Mouse (Mus musculus) embryonic stem cell, embryonic (primary cell): ENCODE measurements around the gene Snx1.

Source experiments
- CTCF ChIA-PET, 4 experiments: fragments of 300-600 bp in 2 of 4; fragments of 350-600 bp in 2 of 4; sonication (Branson Sonifier 250); formaldehyde crosslinking; loops; one replicate each; lab custom pipeline; 2022; ENCODE audit warnings: inconsistent platforms in 2 of 4; lab: Charles Lee
- POLR2A ChIA-PET, 4 experiments: fragments of 300-600 bp in 2 of 4; fragments of 350-600 bp in 2 of 4; sonication (Branson Sonifier 250); formaldehyde crosslinking; loops; one replicate each; lab custom pipeline; 2022; ENCODE audit warnings: antibody characterized with exemption in 4 of 4, inconsistent platforms in 1 of 4; lab: Charles Lee

Gene Snx1

DNA sequence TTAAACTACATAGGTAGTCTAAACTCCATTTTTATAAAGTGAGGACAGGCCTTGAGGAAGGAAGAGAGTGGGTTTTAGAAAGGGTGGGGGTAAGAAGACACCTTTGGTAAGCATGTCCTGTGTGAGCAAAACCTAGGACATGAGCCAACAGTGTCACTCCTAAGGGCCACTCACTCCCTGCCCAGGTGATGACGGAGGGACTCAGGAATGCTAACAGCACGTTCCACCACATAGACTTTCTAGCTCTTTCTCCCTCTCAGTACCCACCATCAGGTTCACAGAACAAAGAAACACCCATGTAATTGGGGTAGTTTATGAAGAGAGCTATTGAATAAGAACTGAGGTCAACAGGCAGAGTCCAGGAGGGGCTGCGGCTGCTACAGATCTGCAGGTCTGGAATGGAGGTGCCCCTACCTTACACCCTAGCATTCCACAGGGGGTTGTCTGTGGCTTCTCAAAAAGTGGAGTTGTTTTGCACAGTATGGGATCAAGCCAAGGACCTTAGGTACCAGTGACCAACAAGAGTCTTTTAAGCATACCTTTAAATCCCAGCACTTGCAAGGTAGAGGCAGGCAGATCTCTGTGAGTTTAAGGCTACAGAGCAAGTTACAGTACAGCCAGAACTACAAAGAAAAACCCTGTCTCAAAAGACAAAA, 45.5 kb downstream of the Snx1 start:
- CTCF ChIA-PET, result no interaction called here
- POLR2A ChIA-PET, result interaction anchor here in 1 of 4 experiments (1.4 kb wide), 1 partner anchor 44 kb away, joined by 4 read pairs; no protein-coding TSS in a partner anchor

DNA sequence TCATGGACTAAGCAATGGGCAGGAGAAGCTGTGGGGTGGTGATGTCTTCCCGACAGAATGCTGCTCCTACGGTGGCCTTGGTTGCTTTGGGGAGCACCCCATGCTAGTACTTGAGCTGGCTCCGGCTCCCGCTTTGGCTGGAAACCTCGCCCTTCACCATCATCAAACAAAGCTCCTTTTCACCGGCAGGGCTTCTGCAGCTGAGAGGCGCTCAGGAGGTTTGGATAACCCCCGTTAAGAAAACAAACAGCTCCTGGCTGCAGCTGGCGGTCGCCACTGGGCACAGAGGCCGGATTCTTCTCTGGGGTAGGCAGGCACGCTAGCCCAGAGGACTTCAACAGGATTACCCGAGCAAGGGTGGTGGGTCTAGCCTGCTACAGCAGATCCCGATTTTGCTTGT, 47.9 kb downstream of the Snx1 start:
- ChIA-PET CTCF (interaction anchor here in 3 of 4 experiments (0.5 to 2.4 kb wide), 5 partner anchors 10 to 80 kb away, joined by 3 to 16 read pairs (median 3); no protein-coding TSS in a partner anchor), POLR2A (interaction anchor here in 3 of 4 experiments (0.9 to 1.6 kb wide), 9 partner anchors 8 to 27 kb away, joined by 3 to 8 read pairs (median 4); no protein-coding TSS in a partner anchor)

DNA sequence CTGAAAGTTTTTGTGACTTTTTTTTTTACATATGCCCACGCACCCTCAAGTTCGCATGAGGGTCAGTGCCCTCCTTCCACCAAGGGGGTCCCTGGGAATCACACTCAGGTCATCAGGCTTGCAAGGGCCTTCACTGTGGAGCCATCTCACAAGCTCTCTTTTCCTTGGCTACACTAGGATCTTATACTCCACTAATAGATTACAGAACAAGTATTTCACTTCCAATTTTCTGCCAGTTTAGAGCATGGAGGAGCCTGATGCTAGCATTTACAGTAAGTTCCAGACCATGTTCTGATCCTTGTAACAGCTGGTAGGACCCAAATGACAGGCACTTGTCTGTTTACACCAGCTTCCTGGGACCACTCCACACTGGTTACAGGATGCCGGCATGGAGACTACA, 48.3 kb downstream of the Snx1 start:
- POLR2A ChIA-PET, result interaction anchor here in 3 of 4 experiments (0.9 to 1.6 kb wide), 9 partner anchors 9 to 28 kb away, joined by 3 to 8 read pairs (median 4); no protein-coding TSS in a partner anchor
- CTCF ChIA-PET, result interaction anchor here in 3 of 4 experiments (0.5 to 2.4 kb wide), 6 partner anchors 10 to 81 kb away, joined by 3 to 16 read pairs (median 6); no protein-coding TSS in a partner anchor

DNA sequence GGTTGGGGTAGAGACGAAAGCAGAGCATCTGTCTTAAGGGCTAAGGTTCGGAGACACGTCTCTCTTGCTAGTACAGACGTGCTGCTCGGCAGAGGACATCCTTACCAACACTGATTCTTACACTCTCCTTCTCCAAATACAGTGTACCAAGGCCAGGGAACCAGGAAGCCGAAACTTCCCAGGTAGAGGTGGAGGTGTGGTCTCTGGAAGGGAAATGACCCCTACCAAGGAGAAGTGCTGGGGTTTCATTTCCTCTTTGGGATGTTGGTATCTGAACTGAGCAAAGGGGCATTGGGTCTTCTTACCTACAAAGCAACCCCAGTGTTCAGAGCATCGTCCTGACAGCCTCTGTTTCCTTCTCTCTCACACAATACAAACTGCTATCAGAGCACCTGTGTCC, 53.6 kb downstream of the Snx1 start:
- CTCF ChIA-PET, result no interaction called here
- POLR2A ChIA-PET, result interaction anchor here in 1 of 4 experiments (0.8 kb wide), 1 partner anchor 11 kb away, joined by 3 read pairs; no protein-coding TSS in a partner anchor

DNA sequence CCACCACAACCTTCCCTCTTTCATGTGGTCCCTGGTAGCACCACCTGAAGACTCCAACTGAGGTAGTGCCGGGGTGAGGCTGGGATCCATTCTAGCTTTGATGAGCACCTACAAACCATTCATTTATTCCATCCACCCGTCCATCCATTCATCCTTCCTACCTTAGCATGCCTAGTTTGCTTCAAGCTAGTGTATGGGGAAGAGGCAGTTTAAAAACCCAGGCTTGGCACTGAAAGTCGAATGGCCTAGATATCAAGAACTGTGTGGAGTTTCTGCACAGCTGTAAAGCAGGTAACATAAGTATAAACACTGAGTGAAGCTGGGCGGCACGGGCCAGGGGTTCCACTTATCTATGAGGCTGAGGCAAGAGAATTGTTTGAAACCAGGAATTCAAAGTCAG, 56.2 kb downstream of the Snx1 start:
- POLR2A ChIA-PET, result interaction anchor here in 1 of 4 experiments (0.8 kb wide), 1 partner anchor 8 kb away, joined by 3 read pairs; no protein-coding TSS in a partner anchor
- CTCF ChIA-PET, result interaction anchor here in 1 of 4 experiments (0.8 to 1.0 kb wide), 2 partner anchors 17 to 18 kb away, joined by 3 read pairs; no protein-coding TSS in a partner anchor

DNA sequence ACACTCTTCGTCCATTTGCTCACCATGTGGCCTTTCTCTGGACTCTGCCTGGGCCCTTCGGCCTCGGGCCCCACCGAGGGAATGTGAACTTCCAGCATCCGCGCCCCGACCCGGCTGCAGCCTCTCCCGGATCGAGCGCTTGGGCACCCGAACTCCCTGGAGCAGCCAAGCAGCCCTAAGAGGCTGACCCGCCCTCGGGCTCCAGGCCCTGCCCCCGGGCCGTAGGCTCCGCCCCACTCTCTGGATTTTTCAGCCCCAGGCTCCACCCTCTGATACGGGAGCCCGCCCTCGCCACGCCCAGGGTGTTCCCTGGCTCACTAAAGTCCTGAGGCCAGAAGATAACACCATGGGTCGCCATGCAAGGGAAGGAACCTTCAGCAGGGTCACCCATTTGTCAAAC, 56.8 kb downstream of the Snx1 start, which contains the start of gene Snx22:
Snx22 (minus strand) TSS at position 137 of the 400 bp plus-strand sequence.
- POLR2A ChIA-PET, result interaction anchor here in 2 of 4 experiments (1.0 kb wide), 2 partner anchors 16 to 55 kb away, joined by 4 read pairs; no protein-coding TSS in a partner anchor

DNA sequence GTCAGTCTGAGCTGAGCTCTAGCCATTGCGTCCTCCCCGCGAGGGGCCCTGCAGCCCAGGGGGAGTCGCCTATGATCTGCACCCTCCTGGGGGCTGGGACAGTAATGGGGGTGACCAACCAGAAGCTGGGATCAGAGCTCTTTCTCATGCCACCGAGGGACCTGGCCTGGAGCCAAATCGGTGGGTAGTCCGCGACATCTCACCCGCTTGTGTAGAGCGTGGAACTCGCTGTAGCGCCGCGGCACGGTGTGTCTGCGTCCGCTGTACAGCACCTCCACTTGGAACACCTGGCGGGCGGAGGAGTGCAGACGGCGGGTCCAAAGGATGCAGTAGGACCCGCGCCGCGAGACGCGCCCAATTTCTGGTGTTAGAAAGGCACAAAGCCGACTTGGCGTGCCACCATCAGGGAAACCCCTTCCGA, 57.4 kb downstream of the Snx1 start:
- ChIA-PET POLR2A (interaction anchor here (0.6 to 2.2 kb wide), 10 partner anchors 9 to 443 kb away, joined by 3 to 8 read pairs (median 4); partner anchors contain the start of gene Trip4 (in 1 of the 4)), CTCF (interaction anchor here in 2 of 4 experiments (0.7 to 3.0 kb wide), 4 partner anchors 19 to 465 kb away, joined by 3 to 22 read pairs (median 4); no protein-coding TSS in a partner anchor)

More for the DNA sequence above, 56.8 kb downstream of the Snx1 start, which contains the start of gene Snx22:
- CTCF ChIA-PET, result interaction anchor here in 1 of 4 experiments (0.8 to 1.0 kb wide), 2 partner anchors 16 to 19 kb away, joined by 3 read pairs; no protein-coding TSS in a partner anchor

DNA sequence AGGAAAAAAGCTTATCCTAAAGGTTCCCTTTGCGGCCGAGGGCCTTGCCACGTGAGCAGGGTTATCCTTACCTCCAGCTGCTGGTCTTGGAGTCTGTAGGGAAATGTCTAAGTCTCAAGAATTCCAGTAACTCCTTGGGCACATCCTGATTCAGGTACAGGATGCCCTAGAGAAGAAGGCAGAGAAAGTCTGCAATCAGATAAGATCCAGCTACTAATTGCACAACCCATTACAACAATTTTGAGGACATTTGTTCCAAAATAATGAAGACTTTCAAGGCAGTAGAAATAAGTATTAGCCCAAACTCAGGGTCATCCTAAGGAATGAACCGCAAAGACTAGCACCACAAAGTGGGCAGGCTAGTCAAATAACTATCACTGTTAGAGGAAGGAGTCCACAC, 58.3 kb downstream of the Snx1 start:
- ChIA-PET CTCF (interaction anchor here in 2 of 4 experiments (1.3 to 3.0 kb wide), 4 partner anchors 20 to 462 kb away, joined by 4 to 22 read pairs (median 4); no protein-coding TSS in a partner anchor), POLR2A (interaction anchor here in 3 of 4 experiments (0.7 to 2.2 kb wide), 5 partner anchors 10 to 444 kb away, joined by 3 to 7 read pairs (median 3); no protein-coding TSS in a partner anchor)

DNA sequence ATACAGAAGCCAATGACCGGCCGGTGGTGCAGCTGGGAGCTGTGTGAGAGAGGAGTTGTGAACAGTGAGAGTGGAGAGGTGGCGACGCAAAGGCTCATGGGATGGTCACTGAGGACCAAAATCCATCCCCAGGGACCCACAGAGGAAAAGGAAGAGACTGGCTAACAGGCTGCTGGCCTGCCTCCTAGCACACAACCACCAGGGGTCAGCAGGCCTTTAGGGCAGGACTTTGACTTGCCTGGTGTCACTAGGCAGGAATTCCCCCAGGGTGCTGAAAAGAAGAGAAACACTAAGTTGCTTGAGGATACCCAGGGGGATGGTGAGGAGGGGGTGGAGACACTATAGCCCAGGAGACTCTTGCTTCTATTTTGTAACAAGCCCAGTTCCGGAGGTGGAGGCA, 58.8 kb downstream of the Snx1 start:
- CTCF ChIA-PET, result interaction anchor here in 2 of 4 experiments (1.3 to 3.0 kb wide), 4 partner anchors 20 to 462 kb away, joined by 4 to 22 read pairs (median 4); no protein-coding TSS in a partner anchor
- POLR2A ChIA-PET, result interaction anchor here in 2 of 4 experiments (0.7 to 2.2 kb wide), 6 partner anchors 9 to 445 kb away, joined by 3 to 8 read pairs (median 3); partner anchors contain the start of genes Ciao2a (in 1 of the 2) and Snx1 (in 1 of the 2)

DNA sequence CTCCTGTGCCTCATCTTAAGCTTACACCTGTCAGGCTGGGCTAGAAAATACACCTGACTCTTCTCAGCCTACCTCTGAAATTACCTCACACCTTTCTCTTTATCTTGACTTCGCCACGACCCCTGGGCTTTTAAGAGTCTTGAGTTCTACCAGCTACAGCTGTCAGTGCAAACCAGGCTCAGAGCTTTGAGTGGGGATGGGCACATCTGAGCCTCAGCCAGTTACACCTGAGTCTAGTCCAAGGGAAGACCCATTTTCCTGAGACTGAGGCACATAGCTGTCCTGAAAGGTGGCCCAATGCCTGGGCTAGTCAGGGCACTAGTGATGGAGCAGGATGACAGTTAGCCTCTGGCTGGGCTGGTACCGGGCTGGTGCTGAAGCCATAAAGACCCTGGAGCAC, 59.6 kb downstream of the Snx1 start:
- CTCF ChIA-PET, result interaction anchor here in 2 of 4 experiments (0.5 to 3.0 kb wide), 3 partner anchors 21 to 468 kb away, joined by 4 to 22 read pairs (median 7); no protein-coding TSS in a partner anchor
- POLR2A ChIA-PET, result interaction anchor here in 1 of 4 experiments (0.7 to 2.2 kb wide), 6 partner anchors 9 to 248 kb away, joined by 3 to 8 read pairs (median 3); partner anchors contain the start of genes Ciao2a and Snx1

DNA sequence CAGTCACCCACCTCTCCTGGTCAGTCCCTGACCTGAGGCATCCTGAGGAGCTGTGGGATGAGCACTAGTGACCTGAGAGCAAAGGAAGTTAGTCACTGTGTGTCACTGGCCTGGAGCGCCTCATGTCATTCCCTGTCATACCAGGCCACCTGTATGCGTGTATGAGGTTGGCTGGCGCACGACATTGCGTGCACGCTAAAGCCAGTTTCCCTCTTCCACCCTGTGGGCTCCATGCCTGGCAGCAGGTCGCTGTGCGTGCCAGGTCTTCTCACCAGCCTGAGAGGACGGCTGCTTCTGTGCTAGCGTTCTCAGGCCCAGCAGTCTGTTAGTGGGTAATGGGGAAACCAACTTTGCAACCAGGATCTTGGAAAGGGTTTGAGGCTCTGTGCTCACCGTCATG, 62.1 kb downstream of the Snx1 start:
- ChIA-PET CTCF (no interaction called here), POLR2A (interaction anchor here in 1 of 4 experiments (1.4 kb wide), 1 partner anchor 24 kb away, joined by 3 read pairs; no protein-coding TSS in a partner anchor)

DNA sequence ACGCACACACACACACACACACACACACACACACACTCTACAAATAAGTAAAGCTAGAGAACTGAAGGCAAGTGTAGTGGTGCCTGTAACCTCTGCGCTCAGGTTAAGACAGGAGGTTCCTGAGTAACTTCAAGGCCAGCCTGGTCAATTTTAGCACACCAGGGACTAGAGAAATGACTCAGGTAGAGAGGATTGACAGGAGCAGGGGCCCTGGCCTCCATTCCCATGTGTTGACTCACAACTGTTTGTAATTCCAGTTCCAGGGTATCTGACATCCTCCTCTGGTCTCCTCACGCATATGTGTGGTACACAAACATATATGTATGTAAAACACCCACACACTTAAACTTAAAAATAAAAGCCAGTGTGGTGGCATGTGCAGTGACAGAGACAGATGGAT, 62.9 kb downstream of the Snx1 start:
- POLR2A ChIA-PET, result interaction anchor here in 3 of 4 experiments (0.5 to 1.4 kb wide), 4 partner anchors 15 to 828 kb away, joined by 3 to 4 read pairs (median 3); no protein-coding TSS in a partner anchor

DNA sequence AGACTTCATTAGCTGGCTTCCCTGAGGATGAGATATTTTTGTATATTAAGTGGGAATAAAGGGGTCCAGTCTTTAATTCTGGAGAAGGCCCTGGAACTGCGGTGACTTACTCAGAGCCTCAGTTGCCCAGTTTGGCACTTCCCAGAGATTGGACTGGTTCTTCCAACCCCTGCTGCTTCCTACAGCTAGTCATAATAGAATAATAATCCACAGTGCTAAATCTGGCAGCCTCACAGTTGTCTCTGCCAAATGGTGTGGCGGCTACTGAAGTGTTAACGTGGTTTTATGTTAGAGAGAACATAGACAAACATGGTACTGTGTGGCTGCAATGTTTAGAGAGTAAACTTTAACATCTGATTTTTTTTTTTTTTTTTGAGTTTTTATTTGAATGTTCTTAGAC, 64.7 kb downstream of the Snx1 start:
- POLR2A ChIA-PET, result interaction anchor here in 2 of 4 experiments (0.5 to 1.4 kb wide), 10 partner anchors 9 to 507 kb away, joined by 3 to 4 read pairs (median 3); no protein-coding TSS in a partner anchor
- CTCF ChIA-PET, result interaction anchor here in 2 of 4 experiments (0.6 to 1.0 kb wide), 5 partner anchors 27 to 897 kb away, joined by 3 to 24 read pairs (median 4); no protein-coding TSS in a partner anchor

More for the DNA sequence above, 62.9 kb downstream of the Snx1 start:
- CTCF ChIA-PET, result interaction anchor here in 1 of 4 experiments (0.6 kb wide), 1 partner anchor 267 kb away, joined by 3 read pairs; no protein-coding TSS in a partner anchor

DNA sequence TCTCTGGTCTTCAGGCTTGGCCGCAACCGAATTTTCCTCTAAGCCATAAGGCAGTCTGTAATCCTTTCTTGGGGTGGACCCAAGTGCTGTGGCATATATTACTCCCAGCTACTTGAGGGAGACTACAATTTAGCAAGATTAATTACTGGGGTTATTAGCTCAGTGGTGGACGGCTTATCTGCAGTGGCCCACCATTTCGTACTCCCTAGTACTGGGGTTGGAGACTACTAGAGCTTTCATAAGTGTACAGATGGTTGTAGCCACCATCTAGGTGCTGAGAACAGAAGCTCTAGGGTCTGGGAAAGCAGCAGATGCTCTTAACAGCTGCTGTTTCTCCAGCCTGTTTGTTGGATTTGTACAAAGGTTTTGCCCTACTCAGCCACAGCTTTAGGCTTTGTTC, 65.4 kb downstream of the Snx1 start:
- CTCF ChIA-PET, result interaction anchor here in 2 of 4 experiments (0.7 to 1.0 kb wide), 4 partner anchors 12 to 463 kb away, joined by 3 to 4 read pairs (median 4); no protein-coding TSS in a partner anchor

DNA sequence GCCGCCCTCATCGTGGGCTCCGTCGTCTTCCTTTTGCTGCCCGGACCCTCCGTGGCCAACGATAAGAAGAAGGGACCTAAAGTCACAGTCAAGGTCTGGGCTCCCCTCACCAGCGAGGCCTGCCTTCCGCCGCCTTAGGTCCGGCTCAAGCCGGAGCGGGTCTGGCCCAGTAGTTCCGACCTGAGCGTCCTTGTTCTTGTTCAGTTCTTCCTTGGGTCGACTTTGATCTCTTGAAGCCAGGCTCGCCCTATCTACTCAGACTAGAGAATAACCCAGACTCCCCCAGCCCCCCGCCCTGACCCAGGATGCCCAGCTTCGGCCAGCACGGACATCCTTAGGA, 66.1 kb downstream of the Snx1 start:
- CTCF ChIA-PET, result interaction anchor here in 1 of 4 experiments (1.0 kb wide), 2 partner anchors 11 to 455 kb away, joined by 4 read pairs; no protein-coding TSS in a partner anchor
- POLR2A ChIA-PET, result interaction anchor here in 1 of 4 experiments (0.6 to 1.1 kb wide), 3 partner anchors 10 to 69 kb away, joined by 3 to 6 read pairs (median 3); no protein-coding TSS in a partner anchor

More for the DNA sequence above, 65.4 kb downstream of the Snx1 start:
- POLR2A ChIA-PET, result interaction anchor here in 2 of 4 experiments (0.5 to 1.4 kb wide), 8 partner anchors 10 to 508 kb away, joined by 3 to 6 read pairs (median 3); no protein-coding TSS in a partner anchor

DNA sequence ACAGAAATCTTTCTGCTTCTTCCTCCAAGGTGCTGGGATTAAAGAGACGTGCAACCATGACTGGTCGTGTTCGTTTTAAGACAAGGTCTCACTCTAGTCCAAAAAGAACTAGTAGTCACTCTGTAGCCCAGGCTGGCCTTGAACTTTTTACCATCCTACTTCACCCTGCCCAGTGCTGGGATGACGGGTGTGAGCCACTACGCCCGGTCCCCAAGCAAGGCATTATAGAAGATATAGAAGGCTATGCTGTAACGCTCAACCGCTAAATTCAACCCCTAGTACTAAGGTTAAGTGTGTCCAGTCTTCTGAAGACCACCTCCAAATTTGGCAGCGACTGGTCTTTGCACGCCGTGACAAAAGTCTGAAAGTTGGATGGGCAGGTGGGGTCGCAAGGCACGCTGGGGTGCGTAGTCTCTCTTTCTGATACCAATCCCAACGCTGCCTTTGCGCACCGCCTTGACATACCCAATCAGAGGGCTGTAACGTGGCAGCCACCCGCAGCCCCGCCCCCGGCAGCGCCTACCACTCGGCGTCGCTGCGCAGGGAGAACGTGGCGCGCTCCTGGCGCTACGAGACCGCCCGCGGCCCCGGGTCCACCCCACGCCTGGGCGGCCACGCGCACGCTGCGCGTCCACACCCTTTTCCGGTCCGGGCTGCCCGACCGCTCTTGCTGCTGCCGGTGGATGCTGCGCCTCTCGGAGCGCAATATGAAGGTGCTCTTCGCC, 66.6 kb downstream of the Snx1 start, which contains the start of gene Ppib:
Ppib (plus strand) TSS at position 640 of the 725 bp plus-strand sequence.
- POLR2A ChIA-PET, result no interaction called here
- CTCF ChIA-PET, result no interaction called here

DNA sequence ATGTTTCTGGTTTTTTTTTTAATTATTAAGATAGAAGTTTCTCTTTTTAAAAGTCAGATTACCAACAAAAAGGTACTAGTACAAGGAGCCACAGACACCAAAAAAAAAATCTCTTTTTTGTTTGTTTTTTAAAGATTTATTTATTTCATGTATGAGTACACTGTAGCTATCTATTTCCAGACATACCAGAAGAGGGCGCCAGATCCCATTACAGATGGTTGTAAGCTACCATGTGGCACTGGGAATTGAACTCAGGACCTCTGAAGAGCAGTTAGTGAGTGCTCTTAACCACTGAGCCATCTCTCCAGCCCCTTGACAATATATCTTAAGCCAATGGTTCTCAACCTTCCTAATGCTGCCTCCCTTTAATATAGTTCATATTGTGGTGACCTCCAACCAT, 72.8 kb downstream of the Snx1 start:
- ChIA-PET CTCF (interaction anchor here (0.6 to 1.0 kb wide), 6 partner anchors 17 to 1191 kb away, joined by 3 to 5 read pairs (median 3); no protein-coding TSS in a partner anchor), POLR2A (interaction anchor here in 1 of 4 experiments (1.4 kb wide), 1 partner anchor 33 kb away, joined by 4 read pairs; no protein-coding TSS in a partner anchor)
